Mouse (Mus musculus): ENCODE measurements around the gene Tns4. TPM values are rescaled to one million over a fixed set of nuclear protein-coding genes. Genes with fewer than 3 reads are reported as not detected.

Gene Tns4
- total RNA-seq, 2 experiments from 2014 or later = not detected

DNA sequence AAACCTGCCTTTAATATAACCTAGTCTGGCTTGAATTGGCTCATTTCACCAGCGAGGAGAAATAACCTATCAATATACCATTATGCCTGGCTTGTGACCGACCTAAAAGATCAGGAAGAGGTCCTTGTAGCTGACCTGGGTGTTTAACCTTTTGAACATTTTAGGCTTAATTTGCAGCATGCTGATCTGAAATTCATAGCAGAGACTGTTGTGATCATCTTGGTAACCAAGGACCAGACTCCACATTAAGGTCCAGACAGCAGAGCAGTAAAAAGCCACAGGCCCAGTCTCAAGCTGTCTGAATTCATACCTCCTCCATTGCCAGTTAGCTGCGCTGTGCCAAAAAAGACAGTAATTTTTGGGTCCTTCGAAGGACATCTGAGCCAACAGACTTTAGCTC, 6.7 kb upstream of the Tns4 start:
- no peak for DNase-seq (ENCODE audit: low spot score in 2 of 2)
- Histone ChIP-seq H3K27ac (peak overlapping the region; percentile 25; the same call in 1 of the 2 replicates), H3K4me3 (no peak overlapping the region)
- TF ChIP-seq CTCF (conservative IDR thresholded peaks at IDR 0.05) = no peak

DNA sequence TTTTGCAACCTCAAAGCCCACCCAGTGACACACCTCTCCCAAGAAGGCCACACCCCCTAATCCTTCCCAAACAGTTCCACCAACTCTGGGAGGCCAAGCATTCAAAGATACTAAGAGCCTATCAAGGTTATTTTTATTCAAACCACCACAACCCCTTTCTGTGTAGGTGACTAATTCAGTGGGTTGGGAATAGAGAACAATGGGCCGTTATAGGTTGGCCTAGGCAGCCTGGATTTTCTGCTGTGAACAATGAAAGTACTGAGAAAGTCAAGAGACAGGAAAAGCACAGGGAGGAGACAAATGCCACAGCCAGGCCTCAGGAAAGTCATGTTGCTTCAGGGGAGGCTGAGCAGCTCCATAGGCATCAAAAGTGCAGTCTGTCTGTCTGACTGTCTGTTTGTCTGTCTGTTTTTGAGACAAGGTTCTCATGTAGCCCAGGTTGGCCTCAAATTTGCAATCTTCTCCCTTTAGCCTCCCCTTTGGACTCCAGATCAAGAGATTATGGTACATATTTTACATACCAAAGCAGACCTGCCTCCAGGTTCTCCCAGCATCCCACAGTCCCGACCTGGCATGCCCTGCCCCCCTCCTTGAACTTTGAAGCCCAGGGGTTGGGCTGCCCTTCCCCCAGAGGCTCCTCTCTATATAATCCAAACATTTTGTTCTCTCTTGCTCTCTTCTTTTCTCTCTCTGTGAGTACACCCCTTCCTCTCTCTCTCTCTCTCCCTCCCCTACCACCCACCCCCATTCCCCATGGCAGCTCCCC, 6.0 kb upstream of the Tns4 start:
- Histone ChIP-seq H3K4me3 (no peak overlapping the region), H3K27ac (no peak overlapping the region)
- no peak for TF ChIP-seq CTCF (conservative IDR thresholded peaks at IDR 0.05)
- no peak for DNase-seq (ENCODE audit: low spot score in 2 of 2)

DNA sequence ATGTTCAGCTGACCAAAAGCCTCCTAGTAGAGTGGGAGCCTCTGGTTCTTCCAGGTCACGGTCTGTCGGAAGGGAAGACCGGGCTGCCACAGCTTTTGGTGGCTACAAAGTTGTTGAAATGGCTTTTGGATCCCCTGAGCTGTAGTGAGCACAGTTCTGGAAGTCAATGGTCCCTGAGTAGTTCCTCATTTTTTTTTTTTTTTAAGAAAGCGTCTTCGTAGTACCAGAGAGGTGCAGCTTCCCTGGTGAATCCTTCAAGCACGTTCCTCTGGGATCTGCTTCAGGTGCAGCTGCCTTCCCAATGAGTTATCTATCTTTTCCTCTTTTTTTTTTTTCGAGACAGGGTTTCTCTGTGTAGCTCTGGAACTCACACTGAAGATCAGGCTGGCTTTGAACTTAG, 4.6 kb upstream of the Tns4 start:
- Histone ChIP-seq H3K4me3 (no peak overlapping the region), H3K27ac (no peak overlapping the region)
- no peak for DNase-seq (ENCODE audit: low spot score in 2 of 2)
- no peak for TF ChIP-seq CTCF (conservative IDR thresholded peaks at IDR 0.05)

DNA sequence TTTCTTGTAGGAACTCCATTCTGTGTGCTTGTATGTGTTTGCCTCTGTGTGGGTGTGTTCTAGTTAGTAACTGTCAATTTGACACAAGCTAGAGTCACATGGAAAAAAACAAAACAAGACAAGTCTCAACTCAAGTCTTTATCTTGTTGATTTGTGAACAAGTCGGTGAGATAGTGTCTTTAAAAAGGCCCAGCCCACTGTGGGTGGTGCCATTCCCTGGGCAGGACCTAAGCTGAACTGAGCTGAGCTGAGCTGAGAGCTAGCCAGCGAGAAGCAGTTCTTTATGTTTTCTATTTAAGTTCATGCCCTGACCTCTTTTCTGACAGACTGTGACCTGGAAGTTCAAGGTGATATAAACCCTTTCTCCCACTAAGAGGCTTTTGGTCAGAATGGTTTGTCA, 2.6 kb upstream of the Tns4 start:
- TF ChIP-seq CTCF (conservative IDR thresholded peaks at IDR 0.05) = no peak

DNA sequence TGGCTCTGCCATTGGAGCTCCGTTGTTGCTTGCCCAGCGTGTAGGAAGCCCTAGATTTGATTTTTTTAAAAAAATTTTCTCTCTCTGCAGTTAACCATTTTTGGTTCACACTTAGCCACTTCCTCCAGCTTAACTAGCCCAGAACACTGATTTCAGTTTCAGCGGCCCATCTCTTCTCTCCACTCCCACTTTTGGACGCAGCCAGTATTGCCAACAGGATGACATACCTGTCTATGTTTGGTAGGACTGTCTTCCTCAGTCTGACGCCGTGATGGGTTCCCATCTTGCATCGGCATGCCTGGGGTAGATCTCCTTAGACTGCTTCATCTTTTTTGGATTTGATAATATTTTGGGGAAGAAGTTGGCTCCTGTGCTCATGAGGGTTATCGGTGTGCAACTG, 1.3 kb upstream of the Tns4 start:
- Histone ChIP-seq H3K4me3 (no peak overlapping the region), H3K27ac (no peak overlapping the region)
- TF ChIP-seq CTCF (conservative IDR thresholded peaks at IDR 0.05) = peak; percentile 24; the same call in 1 of the 2 replicates
- DNase-seq (ENCODE audit: low spot score in 2 of 2) = no peak

More for the DNA sequence above, 2.6 kb upstream of the Tns4 start:
- DNase-seq (ENCODE audit: low spot score in 2 of 2) = no peak
- no peak overlapping the region for H3K27ac ChIP-seq
- H3K4me3 ChIP-seq = no peak overlapping the region

DNA sequence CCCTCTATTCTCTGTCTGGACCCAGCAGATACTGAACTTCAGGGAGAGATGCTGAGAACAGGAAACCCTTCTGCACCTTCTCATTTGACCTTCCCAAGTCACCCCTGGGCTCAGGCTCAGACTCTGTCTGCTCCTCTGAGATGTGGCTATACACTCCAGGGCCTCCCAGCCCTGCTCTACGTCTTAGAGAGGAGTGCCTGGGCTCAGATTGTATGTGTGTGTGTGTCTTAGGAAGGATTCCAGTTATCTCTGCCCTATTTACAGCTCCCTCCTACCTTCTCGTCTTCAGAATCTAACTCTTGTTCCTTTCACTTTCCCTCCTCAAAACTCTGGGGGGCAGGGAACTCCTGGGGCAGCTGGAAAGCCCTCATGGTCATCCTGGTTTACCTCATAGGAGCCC, 620 bp downstream of the Tns4 start:
- Histone ChIP-seq H3K27ac (no peak overlapping the region), H3K4me3 (no peak overlapping the region)
- DNase-seq (ENCODE audit: low spot score in 2 of 2) = no peak
- TF ChIP-seq CTCF (conservative IDR thresholded peaks at IDR 0.05) = no peak

DNA sequence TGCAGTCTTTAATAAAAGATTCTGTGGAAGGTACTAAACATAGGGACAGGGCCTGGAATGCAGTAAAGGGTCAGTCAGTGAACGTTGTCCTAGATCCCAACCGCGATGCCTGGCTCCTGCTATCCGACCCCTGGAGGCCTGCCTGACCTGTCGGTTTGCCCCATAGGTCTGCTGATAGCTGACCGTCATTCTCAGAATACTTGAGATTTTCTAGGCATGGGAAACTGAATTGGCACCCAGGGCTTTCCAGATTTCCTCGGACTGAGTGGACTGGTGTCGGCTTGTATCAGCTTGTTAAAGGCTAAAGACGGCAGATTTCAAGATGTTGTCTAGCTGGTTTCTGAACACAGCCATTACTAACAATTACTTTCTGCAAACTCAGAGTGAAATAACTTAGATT, 4.7 kb downstream of the Tns4 start:
- no peak for TF ChIP-seq CTCF (conservative IDR thresholded peaks at IDR 0.05)
- Histone ChIP-seq H3K4me3 (no peak overlapping the region), H3K27ac (no peak overlapping the region)
- DNase-seq (ENCODE audit: low spot score in 2 of 2) = no peak

DNA sequence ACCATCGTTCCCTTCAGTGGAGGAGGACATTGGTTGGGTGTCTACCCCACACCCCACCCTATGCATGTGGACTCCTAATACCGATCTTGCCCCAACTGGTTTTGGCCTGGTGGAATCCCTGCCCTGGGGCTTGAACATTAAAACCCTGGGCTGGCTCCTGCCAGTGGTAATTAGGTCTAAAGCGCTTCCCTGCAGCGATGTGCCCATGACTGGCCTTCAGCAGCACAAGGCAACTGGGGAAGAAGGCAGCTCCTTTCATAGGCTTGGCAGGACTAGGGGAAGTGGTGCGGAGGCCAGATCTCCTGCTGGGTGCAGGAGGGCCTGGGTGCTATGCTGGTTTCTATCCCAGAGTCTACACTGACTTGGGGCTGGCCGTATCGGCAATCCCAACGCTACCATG, 5.6 kb downstream of the Tns4 start:
- Histone ChIP-seq H3K27ac (no peak overlapping the region), H3K4me3 (no peak overlapping the region)
- no peak for DNase-seq (ENCODE audit: low spot score in 2 of 2)
- no peak for TF ChIP-seq CTCF (conservative IDR thresholded peaks at IDR 0.05)

DNA sequence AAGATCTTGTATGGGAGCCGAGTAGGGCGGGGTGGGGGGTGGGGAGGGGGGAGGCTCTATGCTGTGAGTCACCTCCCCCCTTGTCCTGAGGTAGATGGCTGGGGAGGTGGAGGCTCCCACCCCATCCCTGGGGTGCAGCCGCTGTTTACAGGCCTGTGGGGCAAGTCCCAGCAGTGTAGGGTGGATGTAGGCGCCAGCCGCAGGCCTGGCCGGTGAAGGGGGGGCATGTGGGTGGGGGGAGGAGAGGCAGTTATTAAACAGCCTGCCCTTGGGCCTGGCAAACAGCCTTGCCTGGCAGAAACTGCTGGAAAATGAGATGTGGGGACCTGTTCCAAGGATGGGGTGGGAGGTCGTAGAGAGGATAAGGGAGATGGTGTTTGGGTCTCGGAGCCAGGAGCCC, 7.0 kb downstream of the Tns4 start:
- DNase-seq (ENCODE audit: low spot score in 2 of 2) = no peak
- Histone ChIP-seq H3K4me3 (no peak overlapping the region), H3K27ac (no peak overlapping the region)
- TF ChIP-seq CTCF (conservative IDR thresholded peaks at IDR 0.05) = no peak

DNA sequence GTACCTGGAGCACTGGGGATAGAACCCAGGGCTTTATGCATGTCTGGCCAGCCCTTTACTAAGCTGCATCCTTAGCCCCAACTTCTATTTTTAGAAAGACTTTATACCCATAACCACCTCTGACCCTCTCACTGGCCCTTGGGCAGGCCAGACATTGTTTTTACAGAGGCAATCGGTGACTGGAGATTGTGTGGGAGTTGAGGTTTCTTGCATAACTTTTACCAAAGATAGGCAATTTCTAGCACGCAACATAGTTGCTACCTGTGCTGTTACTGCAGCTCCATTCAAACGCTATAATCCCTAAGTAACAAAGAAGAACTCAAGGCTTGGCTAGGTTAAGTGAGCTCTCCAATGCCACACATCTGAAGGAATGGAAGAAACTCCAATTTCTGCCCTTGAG, 7.5 kb downstream of the Tns4 start:
- TF ChIP-seq CTCF (conservative IDR thresholded peaks at IDR 0.05) = no peak
- DNase-seq (ENCODE audit: low spot score in 2 of 2) = no peak
- no peak overlapping the region for H3K4me3 ChIP-seq
- H3K27ac ChIP-seq = no peak overlapping the region

DNA sequence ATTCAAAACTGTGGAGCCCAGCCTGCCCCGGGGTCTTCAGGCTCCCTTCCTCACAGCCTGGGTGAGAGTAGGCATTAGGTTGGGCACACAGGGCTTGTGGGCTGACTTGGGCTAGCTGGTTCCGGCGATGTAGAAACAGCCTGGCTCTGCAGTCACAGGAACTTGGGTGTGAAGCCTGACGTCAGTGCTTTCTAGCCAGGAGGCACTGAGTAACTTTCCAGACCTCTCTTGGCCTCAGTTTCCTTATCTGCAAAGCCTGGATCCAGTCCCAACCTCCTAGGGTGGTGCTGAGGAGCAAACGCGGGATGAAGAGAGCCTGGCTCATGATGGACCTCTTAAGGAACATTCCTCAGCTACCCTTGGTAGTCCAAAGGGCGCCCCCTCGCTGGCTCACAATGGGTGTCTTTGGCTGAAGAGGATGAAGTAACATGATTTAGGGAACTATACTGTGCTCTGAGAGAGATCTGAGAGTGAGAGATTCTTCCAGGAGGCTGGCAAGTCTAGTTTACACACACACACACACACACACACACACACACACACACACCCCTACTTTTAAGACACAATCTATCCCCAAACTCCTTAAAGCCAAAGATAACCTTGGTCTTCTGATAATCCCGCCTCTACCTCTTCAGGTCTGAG, 8.1 kb downstream of the Tns4 start:
- Histone ChIP-seq H3K4me3 (no peak overlapping the region), H3K27ac (no peak overlapping the region)

DNA sequence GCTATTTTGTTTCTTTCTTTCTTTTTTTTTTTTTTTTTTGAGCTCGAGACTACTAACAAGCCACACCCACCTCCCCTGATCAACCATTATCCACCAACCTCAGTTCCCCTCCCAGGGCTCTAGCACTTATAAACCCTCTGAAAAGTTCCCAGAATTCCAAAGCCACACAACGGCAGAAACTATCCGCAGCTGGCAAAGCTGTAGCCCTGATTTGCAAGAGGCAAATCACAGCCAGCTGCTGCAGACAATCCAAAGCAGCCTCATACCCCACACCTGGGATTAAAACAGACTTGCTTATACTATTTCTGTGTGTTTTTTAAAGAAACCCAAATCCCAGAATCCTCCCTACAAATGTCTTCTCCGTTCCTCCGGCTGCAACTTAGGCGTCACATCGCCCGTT, 11.2 kb downstream of the Tns4 start:
- TF ChIP-seq CTCF (conservative IDR thresholded peaks at IDR 0.05) = no peak
- DNase-seq (ENCODE audit: low spot score in 2 of 2) = no peak
- no peak overlapping the region for H3K27ac ChIP-seq
- no peak overlapping the region for H3K4me3 ChIP-seq

More for the DNA sequence above, 8.1 kb downstream of the Tns4 start:
- DNase-seq (ENCODE audit: low spot score in 2 of 2) = no peak
- TF ChIP-seq CTCF (conservative IDR thresholded peaks at IDR 0.05) = no peak

DNA sequence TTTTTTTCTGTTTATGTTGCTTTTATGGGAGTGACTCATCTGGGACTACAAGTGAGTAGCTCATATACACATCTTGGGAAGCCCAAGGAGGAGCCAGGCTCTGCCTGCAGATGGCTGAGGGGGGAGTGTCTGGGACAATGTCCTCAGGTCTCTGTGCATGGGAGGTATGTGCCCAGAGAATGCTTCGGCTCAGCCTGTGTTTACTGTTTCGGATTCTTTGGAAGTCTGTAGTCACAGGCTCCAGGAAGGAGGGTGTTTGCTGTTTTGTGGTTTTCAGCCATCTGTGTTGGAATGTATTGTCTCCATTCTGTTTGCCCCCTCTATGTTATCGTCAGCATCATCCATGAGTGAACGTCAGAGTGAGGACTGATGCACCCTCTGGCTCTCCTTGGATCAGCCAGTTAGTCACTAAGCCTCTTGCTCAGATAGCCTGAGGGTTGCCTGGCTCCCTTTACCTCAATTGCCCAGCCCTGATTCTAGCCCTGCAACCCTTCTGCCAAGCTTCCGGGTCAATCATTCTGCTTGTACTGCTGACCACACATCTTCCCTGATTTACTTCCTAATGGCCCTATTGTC, 12.3 kb downstream of the Tns4 start:
- Histone ChIP-seq H3K27ac (no peak overlapping the region), H3K4me3 (no peak overlapping the region)
- DNase-seq (ENCODE audit: low spot score in 2 of 2) = peak; percentile 4 to 29
- TF ChIP-seq CTCF (conservative IDR thresholded peaks at IDR 0.05) = no peak

DNA sequence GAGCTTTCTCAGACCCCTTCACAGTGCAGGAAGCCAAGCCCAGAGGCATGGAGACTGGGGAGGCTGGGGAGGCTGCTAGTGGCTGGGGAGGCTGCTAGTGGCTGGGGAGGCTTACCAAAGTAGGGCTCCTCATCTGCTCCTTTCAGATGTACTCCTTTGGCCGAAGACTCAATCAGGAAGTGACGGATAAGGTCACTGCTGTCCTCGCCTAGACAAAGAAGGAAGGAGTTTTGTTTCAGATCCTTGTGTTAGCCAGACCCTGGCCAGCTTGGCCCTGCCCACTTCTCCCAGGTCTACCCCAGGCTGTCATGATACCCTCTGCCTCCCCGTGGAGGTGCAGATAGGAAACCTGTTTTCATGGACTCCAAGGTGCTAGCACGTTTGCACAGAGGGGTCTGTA, 15.3 kb downstream of the Tns4 start:
- Histone ChIP-seq H3K27ac (no peak overlapping the region), H3K4me3 (no peak overlapping the region)
- no peak for TF ChIP-seq CTCF (conservative IDR thresholded peaks at IDR 0.05)
- DNase-seq (ENCODE audit: low spot score in 2 of 2) = no peak

Data from layer of hippocampus, adult 2 months (tissue).